Mouse (Mus musculus): Measurements from ENCODE around the gene Guca2b. TPM values are rescaled to one million over a fixed set of nuclear protein-coding genes. Genes with fewer than 3 reads are reported as not detected.
A peak's percentile ranks its signal among the peaks of the same experiment; 100 is the strongest.

The Guca2b gene
- total RNA-seq (2015) (not detected in 2 replicates), total RNA-seq (2017) (not detected in 2 replicates)

GRCm38 (mm10) chr4:119658731-119659130 is at the start of gene Guca2b:
Gene Guca2b, minus strand, starts transcription at chr4:119658954.
- ATAC-seq (replicated peaks; ENCODE audit: poor library complexity) = no peak

GRCm38 (mm10) chr4:119707751-119708150 is 49.0 kb upstream of the Guca2b start:
- ATAC-seq (replicated peaks; ENCODE audit: poor library complexity) = no peak

- no peak for ATAC-seq (replicated peaks; ENCODE audit: poor library complexity)
Measured at GRCm38 (mm10) chr4:119707326-119707725, 48.6 kb upstream of the Guca2b start.

GRCm38 (mm10) chr4:119703965-119704364 is 45.2 kb upstream of the Guca2b start:
- no peak for ATAC-seq (replicated peaks; ENCODE audit: poor library complexity)

GRCm38 (mm10) chr4:119701269-119701954 is 42.7 kb upstream of the Guca2b start:
- ATAC-seq (replicated peaks; ENCODE audit: poor library complexity) = no peak

GRCm38 (mm10) chr4:119698339-119698738 is 39.6 kb upstream of the Guca2b start:
- ATAC-seq (replicated peaks; ENCODE audit: poor library complexity) = no peak

GRCm38 (mm10) chr4:119685746-119686145 is 27.0 kb upstream of the Guca2b start:
- no peak for ATAC-seq (replicated peaks; ENCODE audit: poor library complexity)

- 0 out of 2 replicates have a peak, but pooled peaks have one; percentile 23 for ATAC-seq (replicated peaks; ENCODE audit: poor library complexity)
Measured at GRCm38 (mm10) chr4:119682596-119682995, 23.8 kb upstream of the Guca2b start.

- peak; percentile 55 for ATAC-seq (replicated peaks; ENCODE audit: poor library complexity)
Measured at GRCm38 (mm10) chr4:119672685-119673084, 13.9 kb upstream of the Guca2b start.

GRCm38 (mm10) chr4:119671164-119671563 is 12.4 kb upstream of the Guca2b start:
- ATAC-seq (replicated peaks; ENCODE audit: poor library complexity) = no peak

- ATAC-seq (replicated peaks; ENCODE audit: poor library complexity) = no peak
Measured at GRCm38 (mm10) chr4:119670736-119671135, 12.0 kb upstream of the Guca2b start.

GRCm38 (mm10) chr4:119670210-119670555 is 11.4 kb upstream of the Guca2b start:
- ATAC-seq (replicated peaks; ENCODE audit: poor library complexity) = no peak

GRCm38 (mm10) chr4:119669356-119670209 is 10.8 kb upstream of the Guca2b start:
- ATAC-seq (replicated peaks; ENCODE audit: poor library complexity) = 0 out of 2 replicates have a peak, but pooled peaks have one; percentile 12

- no peak for ATAC-seq (replicated peaks; ENCODE audit: poor library complexity)
Measured at GRCm38 (mm10) chr4:119668596-119668995, 9.8 kb upstream of the Guca2b start.

- ATAC-seq (replicated peaks; ENCODE audit: poor library complexity) = no peak
Measured at GRCm38 (mm10) chr4:119668185-119668584, 9.4 kb upstream of the Guca2b start.

- peak; percentile 76 for ATAC-seq (replicated peaks; ENCODE audit: poor library complexity)
Measured at GRCm38 (mm10) chr4:119667454-119667853, 8.7 kb upstream of the Guca2b start.

GRCm38 (mm10) chr4:119666116-119666515 is 7.4 kb upstream of the Guca2b start:
- ATAC-seq (replicated peaks; ENCODE audit: poor library complexity) = no peak

- ATAC-seq (replicated peaks; ENCODE audit: poor library complexity) = no peak
Measured at GRCm38 (mm10) chr4:119665166-119665565, 6.4 kb upstream of the Guca2b start.

- ATAC-seq (replicated peaks; ENCODE audit: poor library complexity) = peak; percentile 60
Measured at GRCm38 (mm10) chr4:119663409-119664095, 4.8 kb upstream of the Guca2b start.

GRCm38 (mm10) chr4:119662976-119663375 is 4.2 kb upstream of the Guca2b start:
- ATAC-seq (replicated peaks; ENCODE audit: poor library complexity) = peak; percentile 35

GRCm38 (mm10) chr4:119662151-119662550 is 3.4 kb upstream of the Guca2b start:
- ATAC-seq (replicated peaks; ENCODE audit: poor library complexity) = no peak

Data from megakaryocyte progenitor cell, adult 5-6 weeks (primary cell).